Mouse (Mus musculus): ENCODE measurements around the gene Adk. TPM values are rescaled to one million over a fixed set of nuclear protein-coding genes. Genes with fewer than 3 reads are reported as not detected.

The Adk gene
- polyA plus RNA-seq, 1 experiment: 22.4 TPM

GRCm38 (mm10) chr14:21280451-21280850, 228.1 kb downstream of the Adk start:
- no peak for TF ChIP-seq CTCF (IDR thresholded peaks at IDR 0.05; ENCODE audit: control insufficient read depth, insufficient read depth, insufficient replicate concordance, low read depth, low read length)
- TF ChIP-seq POLR2A (IDR thresholded peaks at IDR 0.05; ENCODE audit: control insufficient read depth, low read depth, low read length): no peak
- no peak overlapping the region for H3K27ac ChIP-seq (ENCODE audit: control insufficient read depth, insufficient read depth, low read depth, low read length)
- H3K4me1 ChIP-seq (ENCODE audit: control insufficient read depth, insufficient read depth, low read length): no peaks in the 10 kb centered on the region
- no peaks in the 10 kb centered on the region for H3K27me3 ChIP-seq (ENCODE audit: control insufficient read depth, insufficient read depth, low read length)
- no peak overlapping the region for H3K4me3 ChIP-seq (ENCODE audit: control insufficient read depth, low read depth, low read length)
- H3K36me3 ChIP-seq (ENCODE audit: control insufficient read depth, insufficient read depth, low read length): no peaks in the 10 kb centered on the region

GRCm38 (mm10) chr14:21281506-21281905, 229.1 kb downstream of the Adk start:
- TF ChIP-seq POLR2A (IDR thresholded peaks at IDR 0.05; ENCODE audit: control insufficient read depth, low read depth, low read length) (no peak), CTCF (IDR thresholded peaks at IDR 0.05; ENCODE audit: control insufficient read depth, insufficient read depth, insufficient replicate concordance, low read depth, low read length) (no peak)
- H3K36me3 ChIP-seq (ENCODE audit: control insufficient read depth, insufficient read depth, low read length): no peaks in the 10 kb centered on the region
- no peak overlapping the region for H3K27ac ChIP-seq (ENCODE audit: control insufficient read depth, insufficient read depth, low read depth, low read length)
- no peak overlapping the region for H3K4me3 ChIP-seq (ENCODE audit: control insufficient read depth, low read depth, low read length)
- H3K4me1 ChIP-seq (ENCODE audit: control insufficient read depth, insufficient read depth, low read length): no peaks in the 10 kb centered on the region
- H3K27me3 ChIP-seq (ENCODE audit: control insufficient read depth, insufficient read depth, low read length): no peaks in the 10 kb centered on the region

- H3K27me3 ChIP-seq (ENCODE audit: control insufficient read depth, insufficient read depth, low read length): no peaks in the 10 kb centered on the region
- H3K4me3 ChIP-seq (ENCODE audit: control insufficient read depth, low read depth, low read length): no peak overlapping the region
- H3K27ac ChIP-seq (ENCODE audit: control insufficient read depth, insufficient read depth, low read depth, low read length): no peak overlapping the region
- H3K36me3 ChIP-seq (ENCODE audit: control insufficient read depth, insufficient read depth, low read length): no peaks in the 10 kb centered on the region
- H3K4me1 ChIP-seq (ENCODE audit: control insufficient read depth, insufficient read depth, low read length): no peaks in the 10 kb centered on the region
- TF ChIP-seq POLR2A (IDR thresholded peaks at IDR 0.05; ENCODE audit: control insufficient read depth, low read depth, low read length) (no peak), CTCF (IDR thresholded peaks at IDR 0.05; ENCODE audit: control insufficient read depth, insufficient read depth, insufficient replicate concordance, low read depth, low read length) (no peak)
These were observed 231.7 kb downstream of the Adk start for GRCm38 (mm10) chr14:21284116-21284515.

- Histone ChIP-seq H3K4me1 (ENCODE audit: control insufficient read depth, insufficient read depth, low read length) (no peaks in the 10 kb centered on the region), H3K36me3 (ENCODE audit: control insufficient read depth, insufficient read depth, low read length) (no peaks in the 10 kb centered on the region), H3K4me3 (ENCODE audit: control insufficient read depth, low read depth, low read length) (no peak overlapping the region), H3K27me3 (ENCODE audit: control insufficient read depth, insufficient read depth, low read length) (no peaks in the 10 kb centered on the region), H3K27ac (ENCODE audit: control insufficient read depth, insufficient read depth, low read depth, low read length) (no peak overlapping the region)
- TF ChIP-seq POLR2A (IDR thresholded peaks at IDR 0.05; ENCODE audit: control insufficient read depth, low read depth, low read length): no peak
- no peak for TF ChIP-seq CTCF (IDR thresholded peaks at IDR 0.05; ENCODE audit: control insufficient read depth, insufficient read depth, insufficient replicate concordance, low read depth, low read length)
These were observed 232.5 kb downstream of the Adk start for GRCm38 (mm10) chr14:21284847-21285246.

GRCm38 (mm10) chr14:21286274-21286673, 233.9 kb downstream of the Adk start:
- Histone ChIP-seq H3K36me3 (ENCODE audit: control insufficient read depth, insufficient read depth, low read length) (no peaks in the 10 kb centered on the region), H3K27ac (ENCODE audit: control insufficient read depth, insufficient read depth, low read depth, low read length) (no peak overlapping the region), H3K4me1 (ENCODE audit: control insufficient read depth, insufficient read depth, low read length) (no peaks in the 10 kb centered on the region), H3K4me3 (ENCODE audit: control insufficient read depth, low read depth, low read length) (no peak overlapping the region), H3K27me3 (ENCODE audit: control insufficient read depth, insufficient read depth, low read length) (no peaks in the 10 kb centered on the region)
- TF ChIP-seq CTCF (IDR thresholded peaks at IDR 0.05; ENCODE audit: control insufficient read depth, insufficient read depth, insufficient replicate concordance, low read depth, low read length) (no peak), POLR2A (IDR thresholded peaks at IDR 0.05; ENCODE audit: control insufficient read depth, low read depth, low read length) (no peak)

- Histone ChIP-seq H3K4me1 (ENCODE audit: control insufficient read depth, insufficient read depth, low read length) (no peaks in the 10 kb centered on the region), H3K4me3 (ENCODE audit: control insufficient read depth, low read depth, low read length) (no peak overlapping the region), H3K27ac (ENCODE audit: control insufficient read depth, insufficient read depth, low read depth, low read length) (no peak overlapping the region), H3K36me3 (ENCODE audit: control insufficient read depth, insufficient read depth, low read length) (no peaks in the 10 kb centered on the region), H3K27me3 (ENCODE audit: control insufficient read depth, insufficient read depth, low read length) (no peaks in the 10 kb centered on the region)
- TF ChIP-seq CTCF (IDR thresholded peaks at IDR 0.05; ENCODE audit: control insufficient read depth, insufficient read depth, insufficient replicate concordance, low read depth, low read length): no peak
- no peak for TF ChIP-seq POLR2A (IDR thresholded peaks at IDR 0.05; ENCODE audit: control insufficient read depth, low read depth, low read length)
These were observed 235.5 kb downstream of the Adk start for GRCm38 (mm10) chr14:21287726-21288442.

GRCm38 (mm10) chr14:21299743-21300142, 247.4 kb downstream of the Adk start:
- Histone ChIP-seq H3K27ac (ENCODE audit: control insufficient read depth, insufficient read depth, low read depth, low read length) (no peak overlapping the region), H3K36me3 (ENCODE audit: control insufficient read depth, insufficient read depth, low read length) (no peaks in the 10 kb centered on the region), H3K27me3 (ENCODE audit: control insufficient read depth, insufficient read depth, low read length) (no peaks in the 10 kb centered on the region), H3K4me3 (ENCODE audit: control insufficient read depth, low read depth, low read length) (no peak overlapping the region), H3K4me1 (ENCODE audit: control insufficient read depth, insufficient read depth, low read length) (no peaks in the 10 kb centered on the region)
- TF ChIP-seq CTCF (IDR thresholded peaks at IDR 0.05; ENCODE audit: control insufficient read depth, insufficient read depth, insufficient replicate concordance, low read depth, low read length) (no peak), POLR2A (IDR thresholded peaks at IDR 0.05; ENCODE audit: control insufficient read depth, low read depth, low read length) (no peak)
